Mouse (Mus musculus): ENCODE measurements around the gene Hoxa11. TPM values are rescaled to one million over a fixed set of nuclear protein-coding genes. Genes with fewer than 3 reads are reported as not detected.

The Hoxa11 gene
- polyA plus RNA-seq, 1 experiment from 2014 or later, result not detected

DNA sequence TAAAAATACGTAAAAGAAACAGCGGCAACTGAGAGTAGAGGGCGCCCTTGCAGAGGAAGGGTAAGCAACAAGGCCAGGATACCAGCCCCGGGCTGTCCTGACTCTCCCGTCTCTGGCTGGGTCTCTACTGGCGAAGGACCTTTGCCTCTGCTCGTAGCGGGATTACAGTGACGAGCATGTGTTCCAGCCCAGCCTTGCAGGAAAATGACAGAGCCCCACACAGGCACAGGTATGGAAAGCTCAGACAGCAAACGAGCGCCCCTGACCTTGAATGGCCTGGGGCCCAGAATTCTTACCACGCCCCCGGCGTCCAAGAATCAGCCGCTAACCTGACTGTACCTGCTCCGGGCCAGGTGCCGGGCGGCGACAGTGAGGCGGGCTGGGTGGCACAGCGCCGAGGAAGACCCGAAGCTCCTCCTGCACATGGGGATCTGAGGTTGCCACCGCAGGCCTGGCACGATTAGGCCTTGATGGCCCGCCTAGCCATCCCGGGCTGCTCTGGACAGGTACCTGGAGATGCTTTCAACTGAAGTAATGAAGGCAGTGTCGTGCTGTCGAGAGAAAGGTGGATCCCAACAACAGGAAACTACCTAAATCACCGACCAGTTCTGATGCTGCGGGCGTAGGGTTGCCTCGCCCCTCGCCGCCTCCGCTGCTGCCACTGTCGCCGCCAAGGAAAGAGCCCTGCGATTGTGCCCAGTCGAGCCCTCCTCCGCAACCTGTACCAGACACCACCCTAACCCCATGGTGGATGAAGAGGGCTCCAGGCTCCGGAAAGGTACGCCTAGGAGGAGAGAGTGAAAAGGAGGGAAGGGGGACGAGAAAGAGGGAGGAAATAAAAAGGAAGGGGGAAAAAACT is 15.8 kb downstream of the Hoxa11 start:
- no peak for TF ChIP-seq CTCF (IDR thresholded peaks at IDR 0.05; ENCODE audit: low read depth)
- Histone ChIP-seq H3K27me3 (ENCODE audit: insufficient read depth, low read length) (peaks cover 99% of the 10 kb centered on the region), H3K4me1 (ENCODE audit: insufficient read depth) (no peaks in the 10 kb centered on the region), H3K4me2 (no peak overlapping the region; the same call in 1 of the 2 replicates), H3K27ac (ENCODE audit: low read depth) (no peak overlapping the region), H3K36me3 (ENCODE audit: insufficient read depth) (no peaks in the 10 kb centered on the region), H3K9ac (no peak overlapping the region), H3K9me3 (ENCODE audit: low read depth, low read length) (no peaks in the 10 kb centered on the region), H3K4me3 (ENCODE audit: low read depth, low read length) (peak overlapping the region; percentile 6; the same call in 1 of the 2 replicates)
- WGBS, result 2% methylated on average over 44 of the region's 44 CpGs
- DNase-seq, result no peak
- no peak for ATAC-seq (ENCODE audit: insufficient read depth)

DNA sequence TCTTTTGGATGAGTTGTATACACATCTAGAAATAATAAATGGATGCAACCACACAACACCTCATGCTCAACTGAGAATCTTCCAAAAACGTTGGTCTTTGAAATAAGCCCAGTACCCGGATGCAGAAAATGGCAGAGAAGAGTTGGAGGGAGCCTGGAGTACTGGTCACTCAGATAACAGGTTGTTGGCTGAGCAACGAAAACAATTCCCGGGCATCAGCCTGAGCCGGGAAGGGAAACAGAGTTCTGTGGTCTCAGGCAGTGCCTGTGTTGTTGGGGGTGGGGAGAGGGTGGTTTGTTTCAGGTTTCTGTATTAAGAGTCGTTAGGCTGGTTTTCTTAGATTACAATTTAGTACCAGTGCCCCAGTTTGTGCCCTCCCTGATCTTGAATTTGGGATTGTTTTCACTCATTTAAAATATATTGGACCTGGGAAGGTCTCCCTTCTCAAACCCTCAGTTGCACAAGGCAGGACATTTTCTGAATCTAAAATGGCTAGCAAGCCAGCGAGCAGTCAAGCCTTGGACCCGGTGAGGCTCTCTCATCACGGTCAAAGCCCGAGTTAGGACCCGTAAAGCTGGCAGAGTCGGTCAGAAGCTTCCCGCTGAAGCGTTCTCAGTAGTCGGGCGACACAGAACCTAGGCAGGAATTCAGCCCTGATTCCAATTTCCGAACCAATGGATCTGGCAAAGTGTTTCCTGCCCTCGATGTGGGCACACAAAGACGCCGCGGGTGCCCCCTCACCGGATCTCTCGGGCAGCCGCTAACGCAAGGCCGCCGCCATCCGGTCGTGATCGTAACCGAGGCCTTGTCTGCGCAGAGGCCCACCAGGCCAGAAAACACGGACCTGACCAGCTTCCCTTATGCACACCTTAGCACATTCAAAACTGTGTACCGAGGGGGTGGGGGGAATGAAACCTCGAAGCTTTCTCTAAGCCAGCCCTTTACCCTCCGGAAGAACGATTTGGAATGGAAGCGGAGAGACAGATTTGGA is 16.8 kb downstream of the Hoxa11 start:
- H3K9me3 ChIP-seq (ENCODE audit: low read depth, low read length), result no peaks in the 10 kb centered on the region
- H3K27me3 ChIP-seq (ENCODE audit: insufficient read depth, low read length), result peaks cover 99% of the 10 kb centered on the region
- TF ChIP-seq CTCF (IDR thresholded peaks at IDR 0.05; ENCODE audit: low read depth), result no peak; the same call in 1 of the 2 replicates
- H3K4me3 ChIP-seq (ENCODE audit: low read depth, low read length), result no peak overlapping the region
- ATAC-seq (ENCODE audit: insufficient read depth), result no peak
- no peak overlapping the region for H3K9ac ChIP-seq
- peak; percentile 47 for DNase-seq
- H3K4me2 ChIP-seq, result peak overlapping the region; percentile 10; the same call in 1 of the 2 replicates
- no peaks in the 10 kb centered on the region for H3K4me1 ChIP-seq (ENCODE audit: insufficient read depth)
- 2% methylated on average over 38 of the region's 38 CpGs for WGBS
- no peaks in the 10 kb centered on the region for H3K36me3 ChIP-seq (ENCODE audit: insufficient read depth)
- H3K27ac ChIP-seq (ENCODE audit: low read depth), result no peak overlapping the region

DNA sequence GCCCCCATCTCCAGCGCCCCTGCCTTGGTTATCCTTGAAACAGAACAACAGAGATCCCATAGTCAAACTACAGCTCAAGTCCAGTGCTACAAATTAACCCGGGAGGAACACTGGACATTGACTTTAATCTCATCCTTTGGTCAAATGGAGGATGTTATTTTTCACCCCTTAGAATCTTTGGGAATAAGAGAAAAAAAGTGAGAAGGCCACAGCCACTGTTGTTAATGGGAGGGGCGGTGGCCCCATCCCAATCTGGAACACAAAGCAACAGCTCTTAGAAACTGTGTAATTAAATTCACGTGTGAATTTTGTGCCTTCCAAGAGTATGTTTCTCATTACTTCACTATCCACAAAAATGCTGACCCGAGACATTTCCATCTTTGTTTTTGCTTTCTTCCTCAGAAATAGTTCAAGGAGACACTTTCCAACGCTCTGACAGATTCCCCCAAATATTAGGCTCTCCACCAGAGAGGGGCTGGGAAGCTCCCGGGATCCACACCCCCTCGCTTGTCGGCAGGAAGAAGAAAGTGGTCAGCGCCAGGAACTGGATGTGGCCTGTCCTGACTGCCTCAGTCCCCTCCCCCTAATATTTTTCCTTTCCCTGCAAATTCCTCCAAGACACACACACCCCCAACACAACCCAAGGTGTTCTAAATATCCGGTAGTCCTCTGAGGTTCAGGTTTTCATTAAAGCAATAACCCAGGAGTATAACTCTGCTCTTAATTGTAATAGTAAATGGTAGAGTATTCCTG is 18.0 kb downstream of the Hoxa11 start:
- no peak overlapping the region for H3K27ac ChIP-seq (ENCODE audit: low read depth)
- WGBS, result 3% methylated on average over 11 of the region's 11 CpGs
- H3K9me3 ChIP-seq (ENCODE audit: low read depth, low read length), result no peaks in the 10 kb centered on the region
- DNase-seq (no peak), ATAC-seq (ENCODE audit: insufficient read depth) (no peak)
- no peak overlapping the region for H3K4me3 ChIP-seq (ENCODE audit: low read depth, low read length)
- no peak for TF ChIP-seq CTCF (IDR thresholded peaks at IDR 0.05; ENCODE audit: low read depth)
- peaks cover 99% of the 10 kb centered on the region for H3K27me3 ChIP-seq (ENCODE audit: insufficient read depth, low read length)
- no peaks in the 10 kb centered on the region for H3K4me1 ChIP-seq (ENCODE audit: insufficient read depth)
- H3K36me3 ChIP-seq (ENCODE audit: insufficient read depth), result no peaks in the 10 kb centered on the region
- H3K4me2 ChIP-seq, result no peak overlapping the region
- no peak overlapping the region for H3K9ac ChIP-seq

DNA sequence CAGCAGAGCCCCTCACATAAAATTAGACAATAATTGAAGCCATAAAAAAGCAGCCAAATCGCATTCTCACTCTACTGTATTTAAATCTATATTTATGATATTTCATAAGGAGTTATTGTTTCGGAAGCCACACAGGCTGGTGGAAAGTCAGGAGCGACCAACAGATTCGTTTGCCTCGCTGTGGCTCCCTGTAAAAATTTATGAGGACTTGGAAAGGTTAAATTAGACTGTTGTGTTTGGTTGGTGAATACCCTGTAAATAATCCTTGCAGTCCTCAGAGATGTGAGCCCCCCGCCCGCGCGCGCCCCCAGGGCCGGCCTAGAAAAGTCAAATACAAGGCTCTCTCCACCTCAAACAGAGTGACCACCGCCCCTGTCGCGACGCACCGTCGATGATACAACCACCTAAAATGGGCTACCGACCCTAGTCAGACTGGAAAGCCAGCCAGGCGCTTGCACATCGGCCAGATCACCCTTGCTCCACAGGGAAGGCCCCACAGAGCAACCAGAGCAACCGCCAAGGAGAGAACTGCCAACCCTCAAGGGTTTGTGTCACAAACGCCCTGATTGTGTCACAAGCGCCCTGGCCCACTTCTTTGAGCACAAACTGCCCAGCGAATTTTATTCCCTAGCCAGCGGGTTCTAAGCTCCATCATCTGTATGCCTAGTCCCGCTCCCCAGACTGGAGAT is 18.9 kb downstream of the Hoxa11 start:
- ATAC-seq (ENCODE audit: insufficient read depth) (no peak), DNase-seq (no peak)
- H3K9me3 ChIP-seq (ENCODE audit: low read depth, low read length), result no peaks in the 10 kb centered on the region
- no peak overlapping the region for H3K9ac ChIP-seq
- no peak for TF ChIP-seq CTCF (IDR thresholded peaks at IDR 0.05; ENCODE audit: low read depth)
- no peak overlapping the region for H3K4me3 ChIP-seq (ENCODE audit: low read depth, low read length)
- no peak overlapping the region for H3K27ac ChIP-seq (ENCODE audit: low read depth)
- H3K36me3 ChIP-seq (ENCODE audit: insufficient read depth), result no peaks in the 10 kb centered on the region
- 4% methylated on average over 26 of the region's 26 CpGs for WGBS
- H3K27me3 ChIP-seq (ENCODE audit: insufficient read depth, low read length), result peaks cover 99% of the 10 kb centered on the region
- no peak overlapping the region; the same call in 1 of the 2 replicates for H3K4me2 ChIP-seq
- no peaks in the 10 kb centered on the region for H3K4me1 ChIP-seq (ENCODE audit: insufficient read depth)

DNA sequence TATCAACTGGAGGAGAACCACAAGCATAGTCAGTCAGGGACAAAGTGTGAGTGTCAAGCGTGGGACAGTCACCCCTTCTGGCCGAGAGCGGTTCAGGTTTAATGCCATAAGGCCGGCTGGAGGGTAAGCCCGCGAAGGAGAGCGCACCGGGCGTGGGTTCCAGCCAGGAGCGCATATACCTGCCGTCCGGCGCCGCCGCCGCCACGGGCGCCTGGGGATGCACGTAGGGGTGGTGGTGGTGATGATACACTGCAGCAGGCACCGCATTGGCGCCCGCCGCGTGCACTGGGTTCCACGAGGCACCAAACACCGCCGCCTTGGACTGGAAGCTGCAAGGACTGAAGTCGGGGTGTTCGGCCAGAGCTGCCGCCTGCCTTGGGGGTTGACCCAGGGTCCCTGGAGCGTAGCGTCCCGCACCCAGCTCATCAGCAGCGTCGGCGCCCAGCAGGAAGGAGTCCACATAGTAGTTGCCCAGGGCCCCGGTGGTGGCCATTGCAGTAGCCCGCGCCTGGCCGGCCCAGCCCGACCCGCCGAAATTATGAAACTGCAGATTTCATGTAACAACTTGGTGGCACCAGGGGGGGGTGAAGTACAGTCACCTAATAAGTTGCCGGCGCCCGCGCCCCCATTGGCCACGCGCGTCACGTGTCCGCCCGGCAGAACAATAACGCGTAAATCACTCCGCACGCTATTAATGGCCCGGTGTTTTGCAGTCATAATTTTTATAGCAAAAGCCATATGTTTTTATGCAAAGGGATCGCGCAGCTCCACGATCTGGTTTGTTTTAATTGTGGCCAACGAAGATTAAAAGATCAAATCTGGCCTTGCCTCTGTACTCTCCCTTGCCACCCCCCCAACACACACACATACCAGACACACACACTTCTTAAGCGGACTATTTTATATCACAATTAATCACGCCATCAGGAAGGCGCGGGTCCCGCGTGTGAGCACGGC is 19.7 kb downstream of the Hoxa11 start:
- ATAC-seq (ENCODE audit: insufficient read depth), result no peak

More for the DNA sequence above, 19.7 kb downstream of the Hoxa11 start:
- Histone ChIP-seq H3K4me3 (ENCODE audit: low read depth, low read length) (peak overlapping the region; percentile 25), H3K9ac (no peak overlapping the region), H3K27me3 (ENCODE audit: insufficient read depth, low read length) (peaks cover 100% of the 10 kb centered on the region), H3K36me3 (ENCODE audit: insufficient read depth) (no peaks in the 10 kb centered on the region), H3K9me3 (ENCODE audit: low read depth, low read length) (no peaks in the 10 kb centered on the region), H3K27ac (ENCODE audit: low read depth) (no peak overlapping the region), H3K4me1 (ENCODE audit: insufficient read depth) (no peaks in the 10 kb centered on the region), H3K4me2 (peak overlapping the region; percentile 45)
- DNase-seq, result no peak
- 2% methylated on average over 69 of the region's 69 CpGs for WGBS
- TF ChIP-seq CTCF (IDR thresholded peaks at IDR 0.05; ENCODE audit: low read depth), result no peak
